Mouse (Mus musculus) lung, adult 2 months (tissue): ENCODE data around the gene Cadm1.

ENCODE experiments used
- CTCF ChIP-seq: fragments of 200-500 bp; IDR thresholded peaks from 2 replicates; pipeline ENCODE4 v1.5.1; 2011; ENCODE audit warnings: mild to moderate bottlenecking, low read length, control low read depth; ENCODE audit not compliant: insufficient read depth
- POLR2A ChIP-seq: fragments of 200-500 bp; IDR thresholded peaks from 2 replicates; pipeline ENCODE4 v1.6.1; 2011; ENCODE audit warnings: low read depth, mild to moderate bottlenecking, control low read depth, low read length, borderline replicate concordance; ENCODE audit errors: extremely low read depth

- TF ChIP-seq POLR2A (no peak), CTCF (no peak)
Observed at GRCm38 (mm10) chr9:47485186-47485585, 44.8 kb upstream of the Cadm1 start.
